In the genomic region with DNA sequence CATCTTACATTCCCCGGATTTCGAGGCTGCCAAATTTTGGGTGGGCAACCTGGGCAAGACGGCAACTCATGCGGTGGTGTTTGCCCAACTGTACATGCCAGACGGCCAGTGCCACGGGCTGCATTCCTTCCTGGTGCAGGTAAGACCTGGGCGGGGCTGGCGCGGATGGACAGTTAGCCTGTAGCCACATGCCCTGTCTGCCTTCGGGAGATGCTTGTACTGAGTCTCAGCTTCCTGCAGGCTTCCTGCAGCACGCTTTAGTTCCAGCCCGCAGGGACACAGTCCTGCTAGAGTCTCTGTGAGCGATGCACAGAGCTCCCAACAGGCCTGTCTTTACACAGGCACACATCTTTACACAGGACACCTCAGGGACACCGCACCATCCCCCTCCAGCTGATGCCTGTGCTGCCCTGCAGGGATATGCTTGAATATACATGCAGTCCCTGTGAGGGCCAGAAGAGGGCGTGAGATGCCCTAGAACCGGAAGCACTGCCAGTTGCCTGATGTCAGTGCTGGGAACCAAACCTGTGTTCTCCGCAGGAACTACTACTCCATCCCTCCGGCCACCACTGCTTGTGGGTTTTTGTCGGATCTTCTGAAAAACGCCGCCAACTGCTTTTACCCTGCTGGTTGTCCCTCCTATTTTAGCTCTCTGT, we compare ENCODE assay signal across 13 mouse cellular contexts. TPM values are rescaled to one million over a fixed set of nuclear protein-coding genes. Genes with fewer than 3 reads are reported as not detected.
A peak's percentile ranks its signal among the peaks of the same experiment; 100 is the strongest.
DNase-seq lines count a peak whose midpoint lies in the region; ATAC-seq and TF ChIP-seq lines count a peak whose summit lies in the region.
"Had no signal": no experiment of that assay in that cellular context is flagged by ENCODE, and none has a peak within 500 bp of the region (broad histone marks: within the 10 kb centered on the region; RNA-seq: fewer than 3 reads in every experiment).

No protein-coding gene starts in this region.

- H3K9me3 ChIP-seq in intestine, postnatal 0 days (ENCODE audit: control insufficient read depth), result no peaks in the 10 kb centered on the region
- H3K9me3 ChIP-seq in intestine, embryonic 16.5 days (ENCODE audit: control insufficient read depth, low read length), result 0 out of 2 replicates have a peak, but pooled peaks cover 3% of the 10 kb centered on the region
- H3K9me3 ChIP-seq: liver, embryonic 13.5 days had no signal

- H3K27ac ChIP-seq in intestine, postnatal 0 days (ENCODE audit: low read depth, low read length), result 0 out of 2 replicates have a peak overlapping the region, but pooled peaks have one; percentile 22
- H3K27ac ChIP-seq in intestine, embryonic 16.5 days (ENCODE audit: low read length), result no peak overlapping the region; the same call in 1 of the 2 replicates
- H3K27ac ChIP-seq: forebrain, embryonic 10.5 days; liver, embryonic 13.5 days; midbrain, embryonic 13.5 days had no signal

- H3K9ac ChIP-seq in intestine, postnatal 0 days (ENCODE audit: low read depth, low read length), result no peak overlapping the region
- H3K9ac ChIP-seq in intestine, embryonic 16.5 days (ENCODE audit: low read depth, low read length), result no peak overlapping the region
- H3K9ac ChIP-seq: liver, embryonic 13.5 days; midbrain, embryonic 13.5 days had no signal

- 82% methylated on average over 21 of the region's 21 CpGs for WGBS in intestine, postnatal 0 days
- WGBS in intestine, embryonic 16.5 days, result 82% methylated on average over 21 of the region's 21 CpGs

- peaks cover 74% of the 10 kb centered on the region for H3K36me3 ChIP-seq in intestine, postnatal 0 days (ENCODE audit: control insufficient read depth, insufficient read depth)
- peaks cover 22% of the 10 kb centered on the region for H3K36me3 ChIP-seq in intestine, embryonic 16.5 days (ENCODE audit: control insufficient read depth, insufficient read depth, low read length)
- peaks cover 26% of the 10 kb centered on the region for H3K36me3 ChIP-seq in splenic B cell, adult 2 months (ENCODE audit: control insufficient read depth, insufficient read depth, low read length, poor library complexity, severe bottlenecking)

- peak; percentile 45 for DNase-seq in thymus, postnatal 4 days
- DNase-seq in thymus, postnatal 0 days (ENCODE audit: low spot score), result no peak
- peak; percentile 54 for DNase-seq in WW6 (ENCODE audit: low read depth, low spot score)
- peak; percentile 50 for DNase-seq in splenic B cell, adult 2 months (ENCODE audit: low read depth, low spot score)
- no peak for DNase-seq in right cerebral cortex, postnatal 25 days
- DNase-seq in adrenal gland, adult 18-20 months (ENCODE audit: low spot score in 2 of 2), result no peak
- DNase-seq: heart, adult 18-20 months; liver, embryonic 13.5 days had no signal

- no peaks in the 10 kb centered on the region for H3K27me3 ChIP-seq in intestine, postnatal 0 days (replicated peaks; ENCODE audit: control insufficient read depth, insufficient read depth, low read length)
- H3K27me3 ChIP-seq in intestine, embryonic 16.5 days (replicated peaks; ENCODE audit: control insufficient read depth, insufficient read depth, low read length), result no peaks in the 10 kb centered on the region
- H3K27me3 ChIP-seq in splenic B cell, adult 2 months (ENCODE audit: control insufficient read depth, insufficient read depth, low read length, poor library complexity, severe bottlenecking), result no peaks in the 10 kb centered on the region
- H3K27me3 ChIP-seq: liver, embryonic 13.5 days; midbrain, embryonic 13.5 days had no signal

- peak; percentile 54 for TF ChIP-seq CTCF in intestine, postnatal 0 days (IDR thresholded peaks at IDR 0.05; ENCODE audit: low read depth)

- H3K4me1 ChIP-seq in intestine, postnatal 0 days (replicated peaks; ENCODE audit: control insufficient read depth, insufficient read depth, low read length), result no peaks in the 10 kb centered on the region
- no peaks in the 10 kb centered on the region for H3K4me1 ChIP-seq in intestine, embryonic 16.5 days (ENCODE audit: control insufficient read depth, insufficient read depth, low read length)
- H3K4me1 ChIP-seq: forebrain, embryonic 10.5 days; liver, embryonic 13.5 days; midbrain, embryonic 13.5 days had no signal

- no peak overlapping the region for H3K4me2 ChIP-seq in intestine, postnatal 0 days (replicated peaks; ENCODE audit: low read depth)
- no peak overlapping the region for H3K4me2 ChIP-seq in intestine, embryonic 16.5 days (ENCODE audit: low read depth, low read length)
- H3K4me2 ChIP-seq: liver, embryonic 13.5 days; midbrain, embryonic 13.5 days had no signal

- no peak overlapping the region for H3K4me3 ChIP-seq in intestine, postnatal 0 days (ENCODE audit: low read depth, low read length)
- H3K4me3 ChIP-seq in intestine, embryonic 16.5 days (ENCODE audit: low read length), result no peak overlapping the region
- H3K4me3 ChIP-seq: forebrain, embryonic 10.5 days; liver, embryonic 13.5 days; midbrain, embryonic 13.5 days had no signal

- no peak for ATAC-seq in intestine, postnatal 0 days
- ATAC-seq in intestine, embryonic 16.5 days, result no peak
- ATAC-seq: hindbrain, embryonic 16.5 days; midbrain, embryonic 13.5 days had no signal

RNA-seq across cellular contexts. Expression of a gene that starts 9.4 kb away (rescaled TPM):
- 19.7 and 21.4 TPM in 2 replicates for polyA plus RNA-seq in intestine, postnatal 0 days (2015; fragmentation: Nextera tagmentation; extraction: Ambion mirVana)
- 16.1 and 23.2 TPM in 2 replicates for polyA plus RNA-seq in intestine, embryonic 16.5 days (2015; fragmentation: Nextera tagmentation; extraction: Ambion mirVana)
- 15.2 TPM in 2 replicates for polyA plus RNA-seq in thymus, postnatal 0 days (2015; fragmentation: Nextera tagmentation; extraction: Ambion mirVana)
- total RNA-seq in adrenal gland, adult 18-20 months (2021), result 10 to 100 TPM; 51.0 to 53.6 TPM

RNA-seq across cellular contexts. Expression of a gene that starts 17.3 kb away (rescaled TPM):
- polyA plus RNA-seq in intestine, postnatal 0 days (2015; fragmentation: Nextera tagmentation; extraction: Ambion mirVana), result 3.6 and 4.6 TPM in 2 replicates
- polyA plus RNA-seq in intestine, embryonic 16.5 days (2015; fragmentation: Nextera tagmentation; extraction: Ambion mirVana), result 9.3 and 9.4 TPM in 2 replicates
- 6.0 TPM in 2 replicates for polyA plus RNA-seq in thymus, postnatal 0 days (2015; fragmentation: Nextera tagmentation; extraction: Ambion mirVana)
- total RNA-seq in adrenal gland, adult 18-20 months (2021), result 1 to 10 TPM; 7.1 to 7.7 TPM

Comparison
In these comparisons a context has a peak if more than half of its experiments do, and no peak if none do; other contexts are left out.
1. DNase-seq: peak in thymus, postnatal 4 days (single experiment), WW6 (single experiment) and splenic B cell, adult 2 months (single experiment); none in thymus, postnatal 0 days (single experiment), right cerebral cortex, postnatal 25 days (single experiment) and adrenal gland, adult 18-20 months (0 of 2).